Mouse (Mus musculus) splenic B cell, adult 2 months (primary cell): ENCODE data around the gene Mmp9.

Experiments
- DNase-seq: peaks from one replicate; pipeline ENCODE4 v3.0.0-alpha.2; 2011; ENCODE audit warnings: low read depth, low spot score
- H3K27me3 ChIP-seq: 2 replicates; pipeline ENCODE4 v1.6.1; 2012; ENCODE audit warnings: mild to moderate bottlenecking, low read length, moderate library complexity, mixed read lengths; ENCODE audit not compliant: control insufficient read depth, poor library complexity, insufficient read depth, severe bottlenecking
- H3K36me3 ChIP-seq: 2 replicates; pipeline ENCODE4 v1.6.1; 2012; ENCODE audit warnings: mild to moderate bottlenecking, low read length, moderate library complexity, mixed read lengths; ENCODE audit not compliant: control insufficient read depth, poor library complexity, insufficient read depth, severe bottlenecking

Gene Mmp9

DNA sequence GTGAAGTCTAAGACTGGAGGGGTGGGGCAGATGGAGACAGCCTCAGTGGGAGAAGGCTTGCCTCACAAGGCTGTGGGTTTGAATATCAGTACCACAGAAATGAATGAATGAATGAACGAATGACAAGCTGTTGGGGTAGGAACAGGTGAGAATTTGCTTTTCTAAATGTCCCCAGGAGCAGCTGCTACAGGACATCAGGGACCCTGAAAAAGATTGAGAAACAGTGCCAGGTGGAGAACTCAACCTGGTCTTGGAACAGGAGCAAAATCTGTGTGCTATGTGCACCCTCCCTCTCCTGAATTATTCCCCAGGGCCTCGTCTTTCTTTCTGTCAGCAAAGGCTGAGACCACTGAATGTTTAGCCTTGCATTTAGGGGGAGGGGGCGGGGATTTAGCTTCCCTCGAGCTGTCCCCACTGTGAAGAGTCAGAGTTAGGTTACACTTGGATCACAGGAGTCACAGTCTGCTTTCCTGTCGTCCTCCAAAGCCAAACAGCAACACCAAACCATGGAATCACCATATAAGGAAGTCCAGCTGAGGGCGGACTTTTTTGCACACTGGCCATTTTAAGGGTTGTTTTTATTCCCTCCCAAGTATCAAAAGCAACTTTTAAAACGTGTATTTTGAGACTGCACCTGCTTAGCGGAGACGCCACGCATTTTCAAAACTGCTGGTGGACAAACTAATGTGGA, at the start of gene Mmp9:
Gene Mmp9, plus strand, starts transcription at position 641 of the 691 bp plus-strand sequence.
- DNase-seq: no peak
- Histone ChIP-seq H3K36me3 (no peaks in the 10 kb centered on the region; the same call in 1 of the 2 replicates), H3K27me3 (0 out of 2 replicates have a peak, but pooled peaks cover 2% of the 10 kb centered on the region)

DNA sequence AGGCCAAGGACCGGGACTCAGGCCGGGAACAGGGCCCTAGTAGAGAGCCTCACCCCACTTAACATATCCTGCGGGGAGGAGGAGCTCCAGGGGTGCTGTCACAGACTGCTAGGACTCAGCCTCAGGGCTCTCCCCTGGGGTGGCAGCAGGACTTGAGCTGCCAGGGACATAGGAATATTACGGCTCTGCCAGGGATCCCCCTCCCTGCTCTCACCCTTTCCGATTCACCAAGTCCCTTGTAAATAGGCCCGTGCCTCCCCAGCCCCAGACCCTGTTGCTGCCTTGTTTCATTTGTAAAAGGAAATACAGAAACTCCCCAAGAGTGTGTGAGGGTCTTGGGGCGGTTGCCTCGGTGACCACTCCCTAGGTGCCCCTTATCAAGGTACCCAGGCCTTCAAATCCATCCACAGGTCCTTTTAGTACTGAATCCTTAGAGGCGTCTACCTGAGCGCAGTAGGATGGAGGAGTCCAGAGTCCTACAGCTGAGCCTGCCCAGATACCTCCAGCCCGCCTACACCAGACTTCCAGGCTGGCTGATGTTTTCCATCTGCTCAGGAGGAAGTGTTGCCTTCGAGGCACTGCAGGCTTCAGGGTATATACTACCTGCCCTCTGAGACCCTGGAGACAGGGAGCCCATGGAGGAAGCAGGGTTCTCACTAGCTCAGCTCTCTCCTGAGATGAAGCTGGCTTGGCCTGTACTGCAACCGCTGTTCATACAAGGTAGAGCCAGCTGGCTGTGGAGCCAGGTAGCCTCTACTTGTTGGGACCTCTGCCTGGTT, 49.3 kb upstream of the Mmp9 start:
- H3K36me3 ChIP-seq: peaks cover 26% of the 10 kb centered on the region
- H3K27me3 ChIP-seq: no peaks in the 10 kb centered on the region
- no peak for DNase-seq

DNA sequence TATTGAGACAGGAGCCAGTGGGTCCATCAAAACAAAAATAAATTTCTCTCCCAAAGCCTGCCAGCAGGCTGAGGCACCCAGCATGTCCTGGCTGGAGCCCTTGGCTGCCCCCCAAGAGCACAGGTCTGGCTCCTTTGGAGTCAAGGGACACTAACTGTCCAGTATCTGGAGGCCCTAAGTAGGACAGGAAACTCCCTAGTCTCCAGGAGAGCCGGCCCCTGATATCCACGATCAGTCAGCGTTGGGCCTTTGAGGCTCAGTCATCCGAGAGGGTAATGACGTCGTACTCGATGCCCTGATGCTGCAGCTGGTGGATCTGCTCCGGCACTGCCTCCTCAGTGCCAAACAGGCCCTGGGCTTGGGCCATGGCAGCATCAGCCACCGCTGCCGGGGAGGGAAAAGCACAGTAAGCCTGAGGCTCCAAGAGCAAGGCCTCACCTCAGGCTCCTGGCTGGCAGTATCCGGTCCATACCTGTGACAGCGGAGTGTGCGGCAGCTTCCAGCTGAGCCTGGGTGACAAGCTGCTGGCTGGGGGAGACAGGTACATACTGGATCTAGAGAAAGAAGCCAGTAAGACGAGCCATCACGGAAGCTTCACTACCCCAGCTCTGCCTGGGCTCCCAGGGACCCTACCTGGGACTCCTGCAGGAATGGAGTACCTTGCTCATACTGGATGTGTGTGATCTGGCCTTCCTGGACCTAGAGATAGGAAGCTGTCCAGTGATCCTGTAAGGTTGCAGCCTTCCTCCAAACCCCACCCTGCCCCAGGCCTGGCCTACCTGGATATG, 48.5 kb upstream of the Mmp9 start:
- Histone ChIP-seq H3K27me3 (no peaks in the 10 kb centered on the region), H3K36me3 (peaks cover 26% of the 10 kb centered on the region)
- no peak for DNase-seq

DNA sequence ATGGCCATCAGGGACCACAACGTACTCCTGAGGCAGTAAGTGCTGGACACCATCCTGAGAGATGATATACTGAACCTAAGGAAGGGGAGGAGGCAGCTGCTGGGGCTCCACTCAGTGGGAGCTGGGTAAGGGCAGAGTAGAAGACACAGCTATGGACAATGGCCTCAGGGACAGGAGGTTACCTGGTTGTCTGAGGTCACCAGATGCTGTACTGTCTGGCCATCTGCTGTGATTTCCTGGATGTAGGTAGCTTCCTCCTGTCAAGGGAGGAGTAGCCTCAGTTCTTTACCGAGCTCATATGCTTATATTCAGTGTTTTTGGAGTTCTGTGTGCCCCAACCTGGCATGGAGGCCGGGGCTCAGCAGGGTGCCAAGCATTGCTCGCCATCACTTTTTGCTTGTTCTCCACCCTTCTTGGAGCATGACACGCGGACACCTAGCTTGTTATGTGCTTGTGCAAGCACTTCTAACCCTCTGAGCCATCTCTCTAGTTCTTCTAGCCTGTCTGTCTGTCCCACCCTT, 47.8 kb upstream of the Mmp9 start:
- H3K27me3 ChIP-seq: no peaks in the 10 kb centered on the region
- peaks cover 26% of the 10 kb centered on the region for H3K36me3 ChIP-seq
- DNase-seq: no peak

DNA sequence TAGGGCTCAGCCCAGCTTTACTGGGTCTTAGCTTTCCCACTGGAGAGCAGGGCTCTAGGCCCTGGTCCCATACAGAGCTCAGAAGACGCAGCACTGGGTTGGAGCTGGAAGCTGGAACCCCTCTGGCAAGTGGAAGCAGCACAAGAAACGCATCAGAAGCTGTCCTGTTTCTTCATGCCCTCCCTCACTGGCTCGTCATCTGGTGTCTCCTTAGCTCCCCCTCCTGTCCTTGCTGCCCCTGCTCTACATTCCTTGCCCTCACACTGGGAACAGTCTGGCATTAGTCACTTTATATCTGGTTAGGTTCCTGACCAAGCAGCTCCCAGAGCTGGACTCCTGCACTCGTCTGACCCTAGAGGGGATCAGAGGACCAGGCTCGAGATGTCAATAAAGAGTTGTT, 46.5 kb upstream of the Mmp9 start:
- Histone ChIP-seq H3K27me3 (no peaks in the 10 kb centered on the region), H3K36me3 (peaks cover 20% of the 10 kb centered on the region)
- DNase-seq: no peak

DNA sequence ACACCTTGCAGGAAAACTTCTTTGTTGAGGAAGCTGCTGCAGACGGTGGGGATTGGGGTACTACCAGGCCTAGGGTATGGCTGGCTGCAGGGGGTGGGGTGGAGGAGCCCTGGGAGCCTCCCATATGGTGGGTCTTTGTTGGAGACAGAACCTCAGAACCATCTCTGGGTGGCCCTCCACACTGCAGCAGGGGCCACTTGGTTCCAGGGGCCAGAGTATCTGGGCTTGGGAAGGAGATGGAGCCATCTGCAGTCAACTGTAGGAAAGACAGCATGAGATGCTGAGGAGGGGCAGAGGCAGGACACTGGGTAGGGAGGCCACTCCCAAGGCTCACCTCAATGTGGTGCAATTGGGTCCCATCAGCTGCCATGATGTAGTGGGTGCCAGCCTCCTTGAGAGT, 45.9 kb upstream of the Mmp9 start:
- no peak for DNase-seq
- peaks cover 22% of the 10 kb centered on the region for H3K36me3 ChIP-seq

DNA sequence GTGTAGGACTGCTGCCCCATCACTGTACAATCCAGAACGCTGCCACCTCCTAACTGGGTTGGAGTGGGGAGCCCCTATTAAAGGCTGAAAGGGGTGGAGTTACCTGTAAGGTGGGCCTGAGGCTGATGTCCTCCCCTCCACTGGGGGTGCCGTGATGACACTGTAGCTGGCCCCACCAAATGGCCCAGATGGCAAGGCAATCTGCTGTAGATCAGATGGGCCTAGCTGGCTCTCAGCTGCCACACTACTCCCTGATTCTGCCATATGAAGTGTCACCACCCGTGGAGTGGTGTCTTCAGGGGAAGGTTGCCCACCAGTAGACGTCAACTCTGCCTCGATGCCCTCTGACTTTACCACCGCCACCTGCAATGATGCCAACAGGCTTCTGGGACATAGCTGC, 44.7 kb upstream of the Mmp9 start:
- DNase-seq: no peak
- Histone ChIP-seq H3K36me3 (peaks cover 25% of the 10 kb centered on the region), H3K27me3 (no peaks in the 10 kb centered on the region)

More for the DNA sequence above, 45.9 kb upstream of the Mmp9 start:
- H3K27me3 ChIP-seq: no peaks in the 10 kb centered on the region

DNA sequence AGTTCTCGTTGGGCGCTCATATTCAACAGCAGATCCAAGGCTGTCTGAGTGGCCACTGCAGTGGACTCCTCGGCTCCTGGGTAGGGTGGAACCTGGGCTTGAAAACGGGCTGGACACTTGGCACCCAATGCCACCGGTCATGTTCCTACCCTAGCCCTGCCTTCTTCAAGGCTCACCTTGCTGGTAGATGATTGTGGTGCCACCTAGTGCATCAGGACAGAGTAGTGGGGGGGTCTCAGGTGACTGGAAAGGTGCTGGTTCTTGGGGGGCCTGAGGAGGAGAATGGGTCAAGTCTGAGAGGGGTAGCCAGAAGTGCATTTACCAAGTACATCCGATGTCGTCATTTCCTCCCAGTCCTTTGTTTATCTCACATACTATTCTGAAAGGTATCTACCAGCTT, 42.6 kb upstream of the Mmp9 start:
- Histone ChIP-seq H3K36me3 (peaks cover 28% of the 10 kb centered on the region), H3K27me3 (no peaks in the 10 kb centered on the region)
- DNase-seq: no peak

DNA sequence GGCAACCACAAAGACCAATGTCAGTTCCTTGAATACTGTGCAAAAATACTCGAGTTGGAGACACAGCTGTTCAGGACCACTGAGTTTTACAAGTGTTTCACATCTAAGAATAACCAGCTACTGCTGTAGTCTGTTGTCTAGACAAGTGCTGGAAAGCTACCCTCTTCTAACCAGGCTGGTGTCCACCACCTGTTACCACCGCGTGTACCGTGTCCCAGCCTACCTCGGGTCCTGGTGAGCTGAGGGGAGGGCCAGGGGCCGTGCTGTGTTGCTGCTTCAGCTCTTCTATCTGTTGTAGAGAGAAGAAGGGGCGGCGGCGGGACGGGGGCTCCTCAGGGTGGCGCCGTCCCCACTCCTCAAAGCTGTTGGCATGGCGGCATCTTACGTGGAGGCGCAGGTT, 41.5 kb upstream of the Mmp9 start:
- Histone ChIP-seq H3K27me3 (no peaks in the 10 kb centered on the region), H3K36me3 (peaks cover 26% of the 10 kb centered on the region)
- no peak for DNase-seq

DNA sequence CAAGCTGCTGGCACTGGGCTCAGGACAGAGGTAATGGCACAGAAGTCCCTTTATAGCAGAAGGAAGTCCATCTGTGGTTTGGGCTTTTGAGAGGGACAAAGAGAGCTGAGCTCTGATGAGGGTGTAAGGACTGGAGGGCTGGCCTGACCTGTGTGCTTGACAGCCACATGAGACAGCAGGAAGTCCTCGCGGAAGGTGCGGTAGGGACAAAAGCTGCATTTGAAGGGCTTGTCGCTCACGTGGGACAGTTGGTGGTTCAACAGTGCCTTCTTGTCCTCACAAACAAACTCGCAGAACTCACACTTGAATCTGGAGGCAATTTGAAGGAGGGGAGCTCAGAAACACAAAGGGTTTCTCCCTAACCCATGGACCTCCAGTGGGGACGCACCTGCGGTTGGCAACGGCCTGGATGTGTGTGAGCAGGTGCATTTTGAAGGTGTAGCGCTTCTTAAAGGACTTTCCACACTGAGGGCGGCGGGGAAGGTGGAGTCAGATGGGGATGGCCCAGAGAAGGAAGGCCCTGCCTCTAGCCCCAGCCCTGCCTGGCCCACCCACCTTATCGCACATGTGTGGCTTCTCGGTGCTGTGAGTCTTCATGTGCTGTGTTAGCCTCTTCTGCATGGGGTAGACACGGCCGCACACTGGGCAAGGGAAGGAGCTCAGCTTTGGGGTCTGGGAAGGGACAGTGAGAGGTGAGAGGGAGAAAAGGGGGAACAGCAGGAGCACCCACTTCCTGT, 40.7 kb upstream of the Mmp9 start:
- no peak for DNase-seq
- Histone ChIP-seq H3K36me3 (peaks cover 24% of the 10 kb centered on the region), H3K27me3 (no peaks in the 10 kb centered on the region)

DNA sequence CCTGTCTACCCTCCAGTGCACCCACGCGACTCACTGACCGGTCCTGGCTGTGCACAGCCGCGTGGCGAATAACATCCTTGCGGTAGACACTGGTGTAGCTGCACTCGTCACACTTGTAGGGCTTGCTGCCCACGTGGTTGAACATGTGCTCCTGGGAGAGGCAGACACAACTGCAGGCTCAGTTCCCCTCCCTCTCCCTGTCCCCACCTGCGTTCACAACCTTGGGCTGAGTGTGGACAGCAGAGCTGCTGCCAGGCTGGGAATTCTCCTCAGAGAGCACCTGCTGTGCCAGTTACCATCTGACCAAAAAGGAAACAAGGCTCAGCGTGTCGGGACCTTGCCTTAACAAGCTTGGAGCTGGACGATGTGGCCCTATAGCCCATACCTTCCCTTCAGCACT, 39.2 kb upstream of the Mmp9 start:
- no peak for DNase-seq
- H3K36me3 ChIP-seq: peaks cover 28% of the 10 kb centered on the region

DNA sequence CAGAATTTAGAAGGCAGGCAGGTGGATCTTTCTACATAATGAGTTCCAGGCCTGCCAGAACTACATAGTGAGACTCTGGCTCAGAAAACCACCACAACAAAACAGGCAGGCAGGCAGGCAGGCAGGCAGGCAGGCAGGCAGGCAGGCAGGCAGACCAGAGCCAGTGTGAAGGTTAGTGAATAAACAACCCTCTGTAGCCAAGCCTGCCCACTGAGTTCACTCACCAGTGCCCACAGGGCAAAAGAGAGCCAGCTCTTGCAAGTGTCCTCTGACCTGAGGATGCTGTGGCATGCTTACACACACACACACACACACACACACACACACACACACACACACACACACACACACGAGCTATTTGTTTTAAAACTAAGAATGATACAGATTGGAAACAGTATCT, 37.1 kb upstream of the Mmp9 start:
- Histone ChIP-seq H3K27me3 (no peaks in the 10 kb centered on the region), H3K36me3 (peaks cover 41% of the 10 kb centered on the region)
- DNase-seq: no peak

More for the DNA sequence above, 39.2 kb upstream of the Mmp9 start:
- H3K27me3 ChIP-seq: no peaks in the 10 kb centered on the region

DNA sequence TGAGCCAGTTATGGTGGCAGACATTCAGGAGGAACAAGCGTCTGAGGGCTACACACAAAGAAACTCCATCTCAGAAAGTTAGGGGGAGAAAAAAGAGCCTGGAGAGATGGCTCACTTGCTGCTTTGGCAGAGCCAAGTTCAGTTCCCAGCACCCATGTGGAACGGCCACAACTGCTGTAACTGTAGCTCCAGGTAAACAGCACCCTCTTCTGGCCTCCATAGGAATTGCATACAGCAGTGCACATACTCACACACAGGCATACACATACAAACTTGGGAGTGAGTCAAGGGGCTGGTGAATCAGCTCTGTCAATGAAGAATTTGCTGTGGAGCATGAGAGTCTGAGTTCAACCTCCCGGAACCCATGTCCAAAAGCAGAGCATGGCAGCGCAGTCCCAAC, 34.5 kb upstream of the Mmp9 start:
- peak; percentile 37 for DNase-seq
- H3K27me3 ChIP-seq: no peaks in the 10 kb centered on the region; the same call in 1 of the 2 replicates
- H3K36me3 ChIP-seq: peaks cover 35% of the 10 kb centered on the region

DNA sequence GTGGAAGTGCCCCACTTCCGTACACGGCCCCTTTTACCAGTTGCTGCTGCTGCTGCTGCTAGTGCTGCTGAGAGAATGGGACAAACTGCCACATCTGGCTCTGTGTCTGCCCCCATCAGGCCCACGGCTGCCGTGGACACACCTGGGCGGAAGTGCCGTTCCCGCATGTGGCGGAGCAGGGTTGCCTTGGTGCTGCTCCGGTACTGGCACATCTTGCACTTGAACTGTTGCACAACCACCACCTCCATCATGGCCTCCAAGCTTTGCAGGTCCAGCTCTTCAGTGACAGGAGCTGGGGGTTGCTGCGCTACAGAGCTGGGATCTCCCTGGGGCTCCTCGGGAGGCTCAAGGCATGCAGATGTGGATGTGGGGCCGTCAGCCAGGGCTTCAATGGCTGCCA, 33.1 kb upstream of the Mmp9 start:
- no peaks in the 10 kb centered on the region; the same call in 1 of the 2 replicates for H3K27me3 ChIP-seq
- peaks cover 26% of the 10 kb centered on the region for H3K36me3 ChIP-seq
- no peak for DNase-seq
